Mouse (Mus musculus) neutrophil, adult 5-6 weeks (primary cell): ENCODE results near the gene Crisp2. TPM values are rescaled to one million over a fixed set of nuclear protein-coding genes. Genes with fewer than 3 reads are reported as not detected.
"Not testable (repeated sequence)": the region's sequence is repeated elsewhere in the genome, so short reads cannot be mapped to it uniquely, and the experiment has no call there.

Experiments
- ATAC-seq: fragments of 151-379, 151-347 bp; 2 replicates; pipeline ENCODE4 v1.8.0; 2017; ENCODE audit warnings: mild to moderate bottlenecking, moderate TSS enrichment; ENCODE audit not compliant: insufficient number of reproducible peaks, poor library complexity, low FRiP score, severe bottlenecking; ENCODE audit errors: extremely low read depth
- total RNA-seq: library from RNA; stranded (forward); fragments of 200-1000 nt; gene quantifications from 2 replicates; pipeline ENCODE4 v1.2.3, GENCODE M21; 2017

The Crisp2 gene
- total RNA-seq, 1 experiment from 2014 or later = not detected

DNA sequence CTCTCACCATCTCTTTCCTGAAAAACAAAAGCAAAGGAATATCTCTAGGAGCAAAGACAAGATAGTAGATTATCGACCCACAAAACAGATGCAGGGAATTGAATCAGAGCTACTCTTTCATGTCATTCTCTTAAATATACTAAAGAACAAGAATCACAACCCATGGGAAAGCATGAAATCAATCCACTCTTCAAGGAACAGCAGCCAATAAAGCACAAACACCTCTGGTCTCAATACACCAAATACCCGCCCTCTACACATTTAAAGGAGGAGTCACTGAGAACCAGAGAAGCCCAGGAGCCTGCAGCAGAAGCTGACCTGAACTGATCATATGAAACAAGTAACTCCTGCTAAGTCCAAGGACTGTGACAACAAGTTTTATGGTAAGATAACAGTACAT, 80.0 kb downstream of the Crisp2 start, which contains the start of gene Esp1:
Gene Esp1, plus strand, starts transcription at position 301 of the 400 bp plus-strand sequence.
- ATAC-seq = no peak

DNA sequence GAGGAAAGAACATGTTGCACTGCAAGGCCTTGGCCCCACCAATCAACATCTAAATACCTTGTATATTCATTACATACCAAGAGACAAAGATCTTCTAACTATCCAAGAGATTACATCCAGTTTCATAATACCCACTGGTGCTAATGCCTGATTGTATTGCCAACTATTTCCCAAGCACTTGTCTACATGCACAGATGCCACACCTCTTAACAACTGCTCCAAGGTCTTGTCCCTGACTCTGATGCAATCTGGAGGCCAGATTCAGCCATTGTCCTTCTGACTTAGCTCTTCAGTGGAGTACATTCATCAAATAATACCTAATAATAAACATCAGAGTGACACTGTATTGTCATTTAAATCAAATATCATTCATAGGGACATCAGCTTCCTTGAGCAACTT, 89.7 kb downstream of the Crisp2 start:
- ATAC-seq = not testable (repeated sequence)

DNA sequence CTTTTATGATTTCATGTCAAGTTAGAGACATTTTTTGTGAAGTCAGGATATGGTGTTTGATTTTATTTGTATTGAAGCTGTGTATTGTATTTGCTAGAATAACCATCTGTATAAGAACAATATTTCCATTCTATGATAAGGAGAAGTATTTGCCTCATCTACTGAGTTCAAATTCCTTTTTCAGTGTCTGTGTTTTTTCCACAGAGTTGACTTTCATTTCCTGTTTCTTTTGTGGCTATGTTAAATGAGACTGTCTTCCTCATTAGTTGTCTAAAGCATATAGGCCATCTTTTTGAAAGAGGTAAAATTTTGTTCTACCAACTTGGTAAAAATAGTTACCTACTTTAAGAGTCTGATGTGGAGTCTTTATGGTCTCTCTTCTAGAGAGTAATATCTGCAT, 90.5 kb downstream of the Crisp2 start:
- ATAC-seq = no peak

Other genes with a start within 250 kb of the Crisp2 start
- gene Esp6, start 245.5 kb downstream of the Crisp2 start, total RNA-seq = not detected in 2 replicates
- gene Esp4, start 208.4 kb downstream of the Crisp2 start, total RNA-seq = not detected in 2 replicates
- gene Esp3, start 174.9 kb downstream of the Crisp2 start, total RNA-seq = not detected in 2 replicates
- gene Esp1, start 79.9 kb downstream of the Crisp2 start, total RNA-seq = not detected in 2 replicates
- 0.58 TPM in 1 of 2 replicates, not detected in the other for gene Rhag, start 4.1 kb upstream of the Crisp2 start, total RNA-seq
- gene 9130008F23Rik, start 73.6 kb upstream of the Crisp2 start, total RNA-seq = 1.8 TPM in 1 of 2 replicates, not detected in the other
- gene Glyatl3, start 107.3 kb upstream of the Crisp2 start, total RNA-seq = not detected in 2 replicates
- gene Mut, start 127.7 kb upstream of the Crisp2 start, total RNA-seq = 14.9 and 20.1 TPM in 2 replicates
- 23.9 and 25.5 TPM in 2 replicates for gene Cenpq, start 128.0 kb upstream of the Crisp2 start, total RNA-seq